Mouse (Mus musculus): ENCODE data around the gene Phex. TPM values are rescaled to one million over a fixed set of nuclear protein-coding genes. Genes with fewer than 3 reads are reported as not detected.

Phex gene
- polyA plus RNA-seq, 1 experiment from 2014 or later: 0.66 TPM

DNA sequence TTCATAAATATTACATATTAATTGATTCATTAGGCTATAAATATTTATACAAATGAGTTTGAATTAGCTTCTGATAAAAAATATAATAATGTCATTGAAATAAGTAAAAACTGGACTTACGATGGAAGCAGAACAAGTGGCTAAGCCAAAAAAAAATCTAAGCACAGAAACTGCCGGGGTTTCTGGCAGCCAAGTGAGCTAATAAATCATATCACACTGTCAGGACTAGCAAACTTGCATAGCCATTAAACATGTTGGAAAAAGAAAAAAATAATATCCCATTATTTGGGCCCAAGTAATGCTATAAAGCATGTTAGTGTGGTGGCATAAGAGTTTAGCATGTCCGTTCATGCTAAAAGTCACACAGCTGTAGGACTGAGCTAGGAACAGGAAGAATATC is 87.4 kb downstream of the Phex start:
- TF ChIP-seq CTCF (IDR thresholded peaks at IDR 0.05; ENCODE audit: low read depth): no peak
- H3K4me1 ChIP-seq (replicated peaks; ENCODE audit: insufficient read depth, low read length): no peaks in the 10 kb centered on the region
- no peaks in the 10 kb centered on the region for H3K36me3 ChIP-seq (ENCODE audit: insufficient read depth, low read length)
- H3K9me3 ChIP-seq (replicated peaks; ENCODE audit: low read length): no peaks in the 10 kb centered on the region
- DNase-seq (ENCODE audit: low spot score) (no peak), ATAC-seq (replicated peaks; ENCODE audit: low FRiP score, low read depth) (no peak)
- H3K27me3 ChIP-seq (ENCODE audit: insufficient read depth, low read length): no peaks in the 10 kb centered on the region
- 70% methylated on average over 3 of the region's 3 CpGs for WGBS
- H3K9ac ChIP-seq (ENCODE audit: low read depth, low read length): no peak overlapping the region
- no peak overlapping the region for H3K4me2 ChIP-seq (ENCODE audit: low read length)
- H3K27ac ChIP-seq: no peak overlapping the region
- H3K4me3 ChIP-seq (replicated peaks; ENCODE audit: low read depth, low read length): no peak overlapping the region

DNA sequence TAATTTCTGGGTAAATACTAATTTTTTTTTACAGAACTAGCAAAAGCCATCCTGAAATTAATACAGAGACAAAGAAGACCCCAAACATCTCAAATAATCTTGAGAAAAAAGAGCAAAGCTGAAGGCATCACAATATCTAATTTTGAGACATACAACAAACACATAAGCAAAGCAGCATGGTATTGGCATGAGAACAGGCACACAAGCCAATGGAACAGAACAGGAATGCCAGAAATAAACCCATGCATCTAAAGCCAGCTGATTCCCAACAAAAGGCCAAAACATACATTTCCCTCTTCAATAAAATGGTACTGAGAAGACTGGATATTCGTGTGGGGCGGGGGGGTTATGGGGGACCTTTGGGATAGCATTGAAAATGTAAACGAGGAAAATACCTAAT is 90.7 kb downstream of the Phex start:
- Histone ChIP-seq H3K4me2 (ENCODE audit: low read length) (no peak overlapping the region), H3K27ac (no peak overlapping the region), H3K4me1 (replicated peaks; ENCODE audit: insufficient read depth, low read length) (no peaks in the 10 kb centered on the region), H3K27me3 (ENCODE audit: insufficient read depth, low read length) (no peaks in the 10 kb centered on the region), H3K9me3 (replicated peaks; ENCODE audit: low read length) (no peaks in the 10 kb centered on the region), H3K4me3 (replicated peaks; ENCODE audit: low read depth, low read length) (no peak overlapping the region), H3K36me3 (ENCODE audit: insufficient read depth, low read length) (no peaks in the 10 kb centered on the region), H3K9ac (ENCODE audit: low read depth, low read length) (no peak overlapping the region)
- no peak for DNase-seq (ENCODE audit: low spot score)
- ATAC-seq (replicated peaks; ENCODE audit: low FRiP score, low read depth): no peak
- no peak for TF ChIP-seq CTCF (IDR thresholded peaks at IDR 0.05; ENCODE audit: low read depth)
- whole genome bisulfite sequencing: 84% methylated on average over 3 of the region's 3 CpGs

DNA sequence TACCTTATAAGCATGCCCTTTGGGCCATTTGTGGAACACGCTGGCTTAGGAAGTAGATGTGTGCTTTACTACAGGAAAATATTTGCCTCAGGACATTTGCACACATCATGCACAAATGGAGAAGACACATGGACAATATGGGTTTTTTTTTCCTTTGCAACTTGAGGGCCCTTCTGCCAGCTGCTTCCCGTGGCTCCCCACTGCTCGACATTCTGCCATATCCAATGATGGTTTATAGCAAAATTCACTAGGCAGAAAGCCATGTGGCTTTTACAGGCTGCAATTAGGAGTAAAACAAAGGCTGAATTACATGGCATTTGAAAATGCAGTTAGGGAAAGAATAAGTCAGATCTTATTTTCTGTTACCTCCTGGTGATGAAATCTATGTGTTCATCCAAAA is 104.8 kb downstream of the Phex start:
- no peak for ATAC-seq (replicated peaks; ENCODE audit: low FRiP score, low read depth)
- no peaks in the 10 kb centered on the region for H3K27me3 ChIP-seq (ENCODE audit: insufficient read depth, low read length)
- H3K27ac ChIP-seq: no peak overlapping the region
- H3K36me3 ChIP-seq (ENCODE audit: insufficient read depth, low read length): no peaks in the 10 kb centered on the region
- no peak for TF ChIP-seq CTCF (IDR thresholded peaks at IDR 0.05; ENCODE audit: low read depth)
- WGBS: 74% methylated on average over 3 of the region's 3 CpGs
- H3K4me3 ChIP-seq (replicated peaks; ENCODE audit: low read depth, low read length): no peak overlapping the region
- H3K9me3 ChIP-seq (replicated peaks; ENCODE audit: low read length): no peaks in the 10 kb centered on the region
- no peak overlapping the region for H3K9ac ChIP-seq (ENCODE audit: low read depth, low read length)
- H3K4me2 ChIP-seq (ENCODE audit: low read length): no peak overlapping the region
- no peaks in the 10 kb centered on the region for H3K4me1 ChIP-seq (replicated peaks; ENCODE audit: insufficient read depth, low read length)
- no peak for DNase-seq (ENCODE audit: low spot score)

DNA sequence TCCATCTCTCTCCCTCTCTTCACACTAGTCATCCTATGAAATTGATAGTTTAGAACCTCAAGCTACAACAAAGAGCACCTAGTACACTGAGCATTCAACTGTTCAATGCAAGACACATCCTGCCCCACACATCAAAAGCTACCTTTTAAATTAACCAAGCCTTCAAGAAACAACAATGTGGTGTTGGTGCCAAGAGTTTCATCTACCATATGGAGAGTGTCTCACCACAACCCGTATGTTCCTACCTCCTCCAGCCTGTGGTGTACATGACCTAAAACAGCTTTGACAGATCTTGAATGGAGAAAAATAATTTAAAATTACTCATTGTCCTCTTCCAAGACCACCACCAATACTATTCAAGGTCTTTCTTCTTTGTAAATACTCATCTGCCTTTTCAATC is 106.9 kb downstream of the Phex start:
- no peak for TF ChIP-seq CTCF (IDR thresholded peaks at IDR 0.05; ENCODE audit: low read depth)
- H3K9me3 ChIP-seq (replicated peaks; ENCODE audit: low read length): no peaks in the 10 kb centered on the region
- WGBS: 74% methylated on average over 1 of the region's 1 CpGs

DNA sequence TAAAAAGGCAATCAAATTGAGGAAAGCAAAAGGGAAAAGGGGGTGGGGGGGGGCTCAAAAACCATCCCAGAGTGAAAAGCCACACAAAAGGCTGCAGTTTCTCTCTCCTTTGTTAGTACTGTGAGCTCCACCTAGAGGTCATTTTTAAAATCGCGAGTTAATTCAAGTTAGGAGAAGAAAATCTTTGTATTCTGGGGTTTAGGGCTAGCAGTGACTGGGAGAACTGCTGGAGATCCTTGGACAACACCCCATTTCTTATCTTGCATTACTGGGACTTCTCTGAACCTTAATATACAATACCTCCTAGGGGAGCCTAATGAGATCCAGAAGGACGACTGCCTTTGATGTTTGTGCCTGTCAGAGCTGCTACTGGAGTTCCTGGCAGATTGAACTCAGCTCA is 107.7 kb downstream of the Phex start:
- 10% methylated on average over 3 of the region's 3 CpGs for WGBS

More for the DNA sequence above, 106.9 kb downstream of the Phex start:
- ATAC-seq (replicated peaks; ENCODE audit: low FRiP score, low read depth) (no peak), DNase-seq (ENCODE audit: low spot score) (no peak)
- Histone ChIP-seq H3K9ac (ENCODE audit: low read depth, low read length) (no peak overlapping the region), H3K4me3 (replicated peaks; ENCODE audit: low read depth, low read length) (no peak overlapping the region), H3K4me2 (ENCODE audit: low read length) (no peak overlapping the region), H3K4me1 (replicated peaks; ENCODE audit: insufficient read depth, low read length) (no peaks in the 10 kb centered on the region), H3K27ac (no peak overlapping the region), H3K27me3 (ENCODE audit: insufficient read depth, low read length) (no peaks in the 10 kb centered on the region), H3K36me3 (ENCODE audit: insufficient read depth, low read length) (no peaks in the 10 kb centered on the region)

DNA sequence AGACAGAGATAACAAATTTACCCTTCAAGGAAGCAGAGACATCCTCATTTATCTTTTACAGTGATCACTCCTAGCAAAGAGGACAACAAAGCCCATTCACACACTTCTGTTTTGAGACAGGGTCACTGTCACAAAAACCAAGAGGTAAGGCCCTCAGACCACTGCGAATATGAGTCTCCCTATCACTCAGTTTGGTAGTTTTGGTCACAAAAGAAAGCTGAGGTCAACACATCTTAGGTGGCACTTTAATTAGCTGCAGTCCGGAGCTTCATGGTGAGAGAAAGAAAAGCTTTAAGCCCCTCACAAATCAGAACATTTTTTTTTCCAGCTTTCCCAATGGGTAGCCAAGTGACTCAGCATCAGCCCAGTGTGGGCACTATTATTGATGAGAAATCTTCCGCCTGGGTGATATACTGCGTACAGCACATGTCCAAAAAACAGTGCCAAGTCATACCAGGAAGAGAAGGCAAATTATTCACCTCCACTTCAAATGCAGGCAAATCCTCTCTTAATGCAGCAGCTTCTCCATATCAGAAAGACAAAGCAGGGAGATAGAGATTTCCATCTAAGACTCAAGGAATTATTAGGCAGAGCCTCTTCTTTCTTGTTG is 108.2 kb downstream of the Phex start:
- Histone ChIP-seq H3K27me3 (ENCODE audit: insufficient read depth, low read length) (no peaks in the 10 kb centered on the region), H3K4me1 (replicated peaks; ENCODE audit: insufficient read depth, low read length) (no peaks in the 10 kb centered on the region), H3K9me3 (replicated peaks; ENCODE audit: low read length) (no peaks in the 10 kb centered on the region), H3K4me3 (replicated peaks; ENCODE audit: low read depth, low read length) (no peak overlapping the region), H3K4me2 (ENCODE audit: low read length) (no peak overlapping the region), H3K27ac (no peak overlapping the region), H3K36me3 (ENCODE audit: insufficient read depth, low read length) (no peaks in the 10 kb centered on the region), H3K9ac (ENCODE audit: low read depth, low read length) (no peak overlapping the region)
- ATAC-seq (replicated peaks; ENCODE audit: low FRiP score, low read depth) (no peak), DNase-seq (ENCODE audit: low spot score) (no peak)
- no peak for TF ChIP-seq CTCF (IDR thresholded peaks at IDR 0.05; ENCODE audit: low read depth)
- 57% methylated on average over 4 of the region's 4 CpGs for WGBS

More for the DNA sequence above, 107.7 kb downstream of the Phex start:
- Histone ChIP-seq H3K4me2 (ENCODE audit: low read length) (no peak overlapping the region), H3K9me3 (replicated peaks; ENCODE audit: low read length) (no peaks in the 10 kb centered on the region), H3K4me1 (replicated peaks; ENCODE audit: insufficient read depth, low read length) (no peaks in the 10 kb centered on the region), H3K9ac (ENCODE audit: low read depth, low read length) (no peak overlapping the region), H3K4me3 (replicated peaks; ENCODE audit: low read depth, low read length) (no peak overlapping the region), H3K27ac (no peak overlapping the region), H3K27me3 (ENCODE audit: insufficient read depth, low read length) (no peaks in the 10 kb centered on the region), H3K36me3 (ENCODE audit: insufficient read depth, low read length) (no peaks in the 10 kb centered on the region)
- ATAC-seq (replicated peaks; ENCODE audit: low FRiP score, low read depth): no peak
- peak; percentile 67 for TF ChIP-seq CTCF (IDR thresholded peaks at IDR 0.05; ENCODE audit: low read depth)
- DNase-seq (ENCODE audit: low spot score): peak; percentile 76

DNA sequence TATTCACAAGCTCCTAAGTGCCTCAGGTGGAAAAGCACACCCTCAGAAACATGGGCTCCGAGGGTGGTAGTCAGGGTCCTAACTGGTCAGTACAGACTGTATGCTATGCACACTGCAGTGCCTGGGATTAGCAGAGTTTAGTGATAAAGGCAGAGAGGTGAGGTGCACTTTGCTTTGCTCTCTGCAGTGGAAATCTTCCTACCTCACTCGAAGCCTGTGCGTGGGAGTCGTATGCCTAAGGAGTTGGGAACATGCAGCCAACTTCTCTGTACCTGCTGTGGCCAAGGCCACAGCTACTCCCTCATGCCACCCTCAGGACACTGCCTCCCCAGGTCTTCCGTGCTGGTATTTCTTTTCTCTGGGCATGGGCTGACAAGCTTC is 109.3 kb downstream of the Phex start:
- WGBS: 68% methylated on average over 5 of the region's 5 CpGs
- no peaks in the 10 kb centered on the region for H3K9me3 ChIP-seq (replicated peaks; ENCODE audit: low read length)
- H3K27ac ChIP-seq: no peak overlapping the region
- H3K27me3 ChIP-seq (ENCODE audit: insufficient read depth, low read length): no peaks in the 10 kb centered on the region
- H3K4me1 ChIP-seq (replicated peaks; ENCODE audit: insufficient read depth, low read length): no peaks in the 10 kb centered on the region
- TF ChIP-seq CTCF (IDR thresholded peaks at IDR 0.05; ENCODE audit: low read depth): no peak
- no peak for ATAC-seq (replicated peaks; ENCODE audit: low FRiP score, low read depth)
- no peak overlapping the region for H3K4me2 ChIP-seq (ENCODE audit: low read length)
- no peak overlapping the region for H3K9ac ChIP-seq (ENCODE audit: low read depth, low read length)
- no peak for DNase-seq (ENCODE audit: low spot score)
- H3K4me3 ChIP-seq (replicated peaks; ENCODE audit: low read depth, low read length): no peak overlapping the region
- H3K36me3 ChIP-seq (ENCODE audit: insufficient read depth, low read length): no peaks in the 10 kb centered on the region
